Mouse (Mus musculus) C2C12 (cell line): ENCODE results near the gene Pet2. TPM values are rescaled to one million over a fixed set of nuclear protein-coding genes. Genes with fewer than 3 reads are reported as not detected.

Experiments used
- H3K27me3 ChIP-seq: one replicate; pipeline ENCODE4 v1.6.1; 2011; ENCODE audit not compliant: control insufficient read depth, insufficient read depth, insufficient read length
- H3K36me3 ChIP-seq: one replicate; pipeline ENCODE4 v1.6.1; 2011; ENCODE audit not compliant: control insufficient read depth, insufficient read depth
- H3K4me3 ChIP-seq: one replicate; pipeline ENCODE4 v1.5.1; 2011; ENCODE audit warnings: mild to moderate bottlenecking, control low read depth; ENCODE audit not compliant: poor library complexity, insufficient read depth, severe bottlenecking
- H3K79me2 ChIP-seq: one replicate; pipeline ENCODE4 v1.6.1; 2011; ENCODE audit not compliant: control insufficient read depth, insufficient read depth
- H3K79me3 ChIP-seq: one replicate; pipeline ENCODE4 v1.6.1; 2011; ENCODE audit warnings: low read depth, control low read depth
- H3ac ChIP-seq: one replicate; pipeline ENCODE3; 2011; ENCODE audit warnings: low read depth; ENCODE audit not compliant: control insufficient read depth, insufficient read length
- CEBPB ChIP-seq: IDR thresholded peaks from one replicate; pipeline ENCODE4 v1.6.1; 2011; ENCODE audit warnings: low read depth, mild to moderate bottlenecking, control low read depth, moderate library complexity
- CTCF ChIP-seq: IDR thresholded peaks from one replicate; pipeline ENCODE4 v1.5.1; 2011; ENCODE audit not compliant: control insufficient read depth, insufficient read depth, insufficient read length
- FOSL1 ChIP-seq: IDR thresholded peaks from one replicate; pipeline ENCODE4 v1.8.0; 2011; ENCODE audit warnings: mild to moderate bottlenecking, low read length; ENCODE audit not compliant: poor library complexity, insufficient read depth, severe bottlenecking
- MAX ChIP-seq: IDR thresholded peaks from one replicate; pipeline ENCODE4 v1.6.1; 2011; ENCODE audit warnings: mild to moderate bottlenecking, control low read depth
- MYOD1 ChIP-seq: IDR thresholded peaks from one replicate; pipeline ENCODE4 v1.6.1; 2011; ENCODE audit warnings: low read depth; ENCODE audit not compliant: control insufficient read depth, insufficient read length
- MYOG ChIP-seq: IDR thresholded peaks from one replicate; pipeline ENCODE4 v1.6.1; 2011; ENCODE audit not compliant: control insufficient read depth, insufficient read length; ENCODE audit errors: extremely low read depth
- USF1 ChIP-seq: IDR thresholded peaks from one replicate; pipeline ENCODE4 v1.6.1; 2011; ENCODE audit warnings: low read depth, mild to moderate bottlenecking, control low read depth, moderate library complexity
- long read RNA-seq, 2 experiments: library from polyadenylated mRNA; unstranded; transcript quantifications; one replicate each; pipeline ENCODE4 v2.0.0; 2019 to 2020
- polyA plus RNA-seq: library from polyadenylated mRNA; unstranded; fragments of >200 nt; fragmentation: generic; extraction: Trizol; gene quantifications from one replicate; pipeline ENCODE4 v1.2.1, GENCODE M21; 2012; ENCODE audit warnings: missing spikeins

The Pet2 gene
- polyA plus RNA-seq, result 1.8 TPM
- long read RNA-seq, experiment 1, partial matches to known transcripts, result 0 of 1 reads
- long read RNA-seq, experiment 1, other reads (novel, unspliced or antisense), result 1 of 1 reads
- long read RNA-seq, experiment 2, partial matches to known transcripts, result 1 of 1 reads
- long read RNA-seq, experiment 2, other reads (novel, unspliced or antisense), result 0 of 1 reads

DNA sequence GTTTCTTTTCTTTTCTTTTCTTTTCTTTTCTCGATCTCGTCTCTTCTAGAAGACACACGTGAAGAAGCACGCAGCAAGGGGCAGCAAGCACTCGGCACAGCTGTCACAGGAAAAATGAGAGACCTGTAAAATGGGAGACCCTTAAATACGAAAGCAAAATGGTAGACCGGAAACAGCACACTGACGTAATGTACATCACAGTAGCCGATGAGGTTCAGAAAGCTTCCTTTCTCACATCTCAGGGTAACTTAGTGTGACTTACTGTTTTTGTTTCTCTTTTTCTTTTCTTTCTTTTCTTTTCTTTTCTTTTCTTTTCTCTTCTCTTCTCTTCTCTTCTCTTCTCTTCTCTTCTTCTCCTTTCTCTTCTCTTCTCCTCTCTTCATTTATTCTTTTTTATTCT lies at the start of gene Pet2:
Pet2 (minus strand) TSS at position 101 of the 400 bp plus-strand sequence.
- no peak for TF ChIP-seq CTCF
- TF ChIP-seq CEBPB, result no peak
- TF ChIP-seq FOSL1, result no peak
- TF ChIP-seq MYOG, result no peak
- no peak for TF ChIP-seq MAX
- no peak for TF ChIP-seq USF1
- TF ChIP-seq MYOD1, result no peak
- H3K36me3 ChIP-seq, result no peaks in the 10 kb centered on the region
- no peak within 1 kb of the TSS for H3K4me3 ChIP-seq
- no peaks in the 10 kb centered on the region for H3K27me3 ChIP-seq
- no peaks in the 10 kb centered on the region for H3K79me3 ChIP-seq
- H3ac ChIP-seq, result no peak within 1 kb of the TSS
- no peaks in the 10 kb centered on the region for H3K79me2 ChIP-seq
